Mouse (Mus musculus) cortical plate, adult 2 months (tissue): Measurements from ENCODE around the gene Nfasc. TPM values are rescaled to one million over a fixed set of nuclear protein-coding genes. Genes with fewer than 3 reads are reported as not detected.
A peak's percentile ranks its signal among the peaks of the same experiment; 100 is the strongest.

Experiments used
- H3K27ac ChIP-seq: fragments of 200-500 bp; 2 replicates; pipeline ENCODE4 v1.5.1; 2012; ENCODE audit warnings: low read length, control low read depth, inconsistent platforms; ENCODE audit not compliant: insufficient read depth
- H3K4me1 ChIP-seq: fragments of 200-500 bp; 2 replicates; pipeline ENCODE4 v1.6.1; 2011; ENCODE audit warnings: low read length; ENCODE audit not compliant: control insufficient read depth, insufficient read depth
- H3K4me3 ChIP-seq: fragments of 200-500 bp; 2 replicates; pipeline ENCODE4 v1.5.1; 2011; ENCODE audit warnings: mild to moderate bottlenecking, low read length, control low read depth; ENCODE audit not compliant: insufficient read depth
- CTCF ChIP-seq: fragments of 200-500 bp; IDR thresholded peaks from 2 replicates; pipeline ENCODE4 v1.5.1; 2011; ENCODE audit warnings: mild to moderate bottlenecking, control low read depth, low read length; ENCODE audit not compliant: insufficient read depth; ENCODE audit errors: extremely low read depth
- POLR2A ChIP-seq: fragments of 200-500 bp; IDR thresholded peaks from 2 replicates; pipeline ENCODE4 v1.6.1; 2011; ENCODE audit warnings: mild to moderate bottlenecking, low read length, control low read depth; ENCODE audit not compliant: insufficient read depth; ENCODE audit errors: extremely low read depth
- polyA plus RNA-seq: library from polyadenylated mRNA; depleted of rRNA; stranded (reverse); fragments of >200 nt; gene quantifications from 2 replicates; pipeline ENCODE4 v1.2.3, GENCODE M21; 2012

The Nfasc gene
- polyA plus RNA-seq, 1 experiment = 109 TPM

DNA sequence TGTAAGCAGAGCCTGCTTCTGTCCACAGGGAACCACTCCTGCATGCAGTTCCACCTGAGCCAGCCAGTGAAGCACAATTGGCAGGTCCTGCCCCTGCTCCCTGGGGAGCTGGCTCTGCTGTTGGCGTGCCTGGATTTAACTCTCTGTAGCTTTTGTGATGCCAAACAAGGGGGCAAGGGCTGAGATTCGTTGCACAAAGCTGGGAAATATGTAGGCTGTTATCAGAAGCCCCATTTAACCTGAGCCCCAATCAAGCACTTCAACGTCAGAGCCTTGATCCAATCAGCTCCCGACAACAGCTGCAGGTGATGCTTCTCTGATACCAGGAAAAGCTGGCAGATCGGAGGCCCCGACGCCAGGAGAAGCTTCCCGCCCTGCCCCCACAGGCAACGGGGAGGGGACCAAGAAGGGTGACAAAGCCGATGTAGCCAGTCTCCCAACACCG lies 2.5 kb downstream of the Nfasc start:
- Histone ChIP-seq H3K4me1 (peaks cover 7% of the 10 kb centered on the region; the same call in 1 of the 2 replicates), H3K27ac (0 out of 2 replicates have a peak overlapping the region, but pooled peaks have one; percentile 12), H3K4me3 (peak overlapping the region; percentile 92)
- peak; percentile 15; the same call in 1 of the 2 replicates for TF ChIP-seq POLR2A
- TF ChIP-seq CTCF = no peak

DNA sequence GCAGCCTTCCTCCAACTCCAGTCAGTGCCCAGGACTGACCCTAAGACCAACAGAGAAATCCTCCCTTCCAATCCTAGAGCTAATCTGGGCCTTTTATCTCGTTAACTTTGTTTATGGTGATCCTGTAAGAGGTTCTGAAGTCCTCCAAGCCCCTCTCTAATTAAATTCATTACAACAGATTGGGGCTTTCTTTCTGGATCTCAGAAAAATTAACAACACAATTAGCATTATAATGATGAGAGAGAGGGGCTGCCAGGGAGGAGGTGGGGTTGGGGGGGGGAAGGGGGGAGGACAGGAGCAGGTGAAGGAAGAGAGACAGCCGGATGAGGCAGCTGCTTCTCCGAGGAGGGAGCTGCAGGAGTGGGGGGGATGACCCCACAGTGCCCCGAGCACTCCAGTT lies 5.4 kb downstream of the Nfasc start:
- TF ChIP-seq POLR2A = no peak
- no peak for TF ChIP-seq CTCF
- H3K27ac ChIP-seq = no peak overlapping the region
- H3K4me1 ChIP-seq = peaks cover 20% of the 10 kb centered on the region
- H3K4me3 ChIP-seq = no peak overlapping the region

DNA sequence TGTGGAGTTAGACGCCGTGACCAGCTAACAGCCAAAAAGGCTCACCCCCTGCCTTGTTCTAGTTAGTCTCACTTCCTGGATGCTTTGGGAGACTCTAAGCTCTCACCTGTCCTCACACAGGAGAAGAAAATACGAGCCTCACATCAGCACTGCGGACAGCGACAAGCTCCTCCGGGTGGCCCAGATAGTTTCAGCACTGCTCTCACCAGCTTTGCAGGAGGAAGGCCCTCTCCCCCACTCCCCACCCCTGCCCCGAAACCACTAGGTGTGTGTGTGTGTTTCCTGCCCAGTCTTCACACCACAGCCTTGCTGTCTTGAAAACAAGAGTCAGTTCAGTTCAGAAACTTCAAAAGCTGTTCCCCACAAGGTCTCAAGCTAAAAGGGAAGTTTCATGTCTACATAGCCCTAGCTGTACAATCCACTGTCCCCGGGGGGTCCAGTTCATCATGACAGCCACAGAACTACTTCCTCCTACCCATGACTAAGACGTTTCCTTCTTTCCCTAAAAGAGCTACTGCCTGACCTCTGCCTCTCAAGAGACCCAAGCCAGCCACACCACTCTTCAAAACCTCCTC lies 7.6 kb downstream of the Nfasc start:
- Histone ChIP-seq H3K27ac (no peak overlapping the region), H3K4me3 (no peak overlapping the region), H3K4me1 (peaks cover 19% of the 10 kb centered on the region)
- TF ChIP-seq CTCF = no peak
- no peak for TF ChIP-seq POLR2A

DNA sequence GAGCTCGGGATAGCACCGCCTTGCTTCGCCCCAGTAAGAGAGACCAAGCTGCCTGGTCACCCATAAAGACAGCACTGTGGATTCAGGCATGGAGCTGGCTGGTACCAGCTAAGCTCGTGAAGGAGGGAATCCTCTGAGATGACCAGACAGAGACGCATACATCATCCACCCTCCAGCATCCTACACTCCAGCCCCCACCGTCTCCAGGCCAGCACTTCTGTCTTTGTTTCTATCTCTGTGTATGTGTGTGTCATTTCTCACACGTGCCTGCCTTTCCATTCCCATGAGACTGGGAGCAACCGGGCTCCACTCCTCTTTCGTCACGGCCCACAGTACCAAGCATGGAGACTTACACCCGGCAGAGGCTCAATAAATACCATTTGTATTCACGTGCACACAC lies 9.3 kb downstream of the Nfasc start:
- Histone ChIP-seq H3K4me3 (no peak overlapping the region), H3K27ac (no peak overlapping the region), H3K4me1 (peaks cover 19% of the 10 kb centered on the region)
- no peak for TF ChIP-seq POLR2A
- no peak for TF ChIP-seq CTCF

DNA sequence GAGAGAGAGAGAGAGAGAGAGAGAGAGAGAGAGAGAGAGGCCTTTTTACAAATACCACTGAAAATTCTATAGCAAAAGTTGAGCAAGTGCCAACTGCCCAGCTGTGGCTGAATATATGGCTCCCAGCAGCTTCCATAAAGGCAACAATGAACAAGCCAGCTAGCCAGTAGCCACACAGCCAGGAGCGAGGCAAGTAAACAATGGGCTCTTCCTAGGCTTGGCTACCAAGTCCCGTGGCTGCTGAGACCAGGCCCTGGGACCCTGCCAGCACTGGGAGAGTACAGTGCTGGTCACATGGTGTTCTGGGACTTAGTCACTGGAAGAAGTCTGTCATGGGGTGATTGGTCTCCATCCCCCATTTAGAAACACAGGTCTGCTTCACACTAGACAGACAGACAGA lies 14.0 kb downstream of the Nfasc start:
- no peak for TF ChIP-seq POLR2A
- TF ChIP-seq CTCF = no peak
- no peak overlapping the region for H3K4me3 ChIP-seq
- H3K4me1 ChIP-seq = peaks cover 17% of the 10 kb centered on the region
- H3K27ac ChIP-seq = no peak overlapping the region

DNA sequence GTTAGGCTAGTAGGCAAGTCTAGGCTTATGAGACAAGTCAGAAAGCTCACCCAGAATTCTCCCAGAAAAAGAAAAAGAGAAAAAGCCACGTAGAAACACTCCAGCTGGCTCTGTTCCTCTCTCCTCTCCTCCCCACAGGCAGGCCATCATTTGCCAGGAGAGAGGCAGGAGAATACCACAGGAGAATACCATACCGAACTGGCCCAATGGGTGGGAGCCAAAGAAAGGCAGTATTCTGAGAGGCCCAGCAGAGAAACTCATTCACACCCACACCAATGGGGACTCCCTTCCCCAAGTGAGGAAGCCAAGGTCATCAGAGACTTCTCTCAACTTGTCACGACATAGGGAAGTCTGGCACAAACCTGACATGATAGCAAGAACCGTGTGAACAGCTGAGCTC lies 19.2 kb downstream of the Nfasc start:
- no peak overlapping the region for H3K27ac ChIP-seq
- peaks cover 23% of the 10 kb centered on the region for H3K4me1 ChIP-seq
- no peak for TF ChIP-seq CTCF
- no peak for TF ChIP-seq POLR2A
- H3K4me3 ChIP-seq = no peak overlapping the region

DNA sequence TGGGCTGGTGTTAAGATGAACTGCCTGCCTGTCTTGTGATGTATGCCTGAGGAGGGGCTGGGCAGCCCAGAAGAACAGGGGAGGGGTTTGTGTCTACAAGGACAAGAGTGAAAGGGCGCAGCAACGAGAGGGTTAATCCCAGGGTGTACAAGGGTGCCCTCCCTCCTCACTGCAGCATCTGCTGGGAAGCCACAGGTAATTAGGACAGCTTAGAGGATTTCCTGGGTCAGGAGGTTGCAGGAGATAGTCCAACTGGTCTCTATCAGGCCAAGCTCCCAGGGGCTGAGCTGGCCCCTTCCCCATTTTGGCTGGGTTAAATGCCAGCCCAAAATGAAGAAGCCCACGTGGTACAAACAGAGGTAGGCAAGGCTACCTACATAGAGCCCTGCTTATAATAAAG lies 20.3 kb downstream of the Nfasc start:
- Histone ChIP-seq H3K4me1 (peaks cover 23% of the 10 kb centered on the region), H3K4me3 (no peak overlapping the region), H3K27ac (no peak overlapping the region)
- no peak for TF ChIP-seq POLR2A
- TF ChIP-seq CTCF = no peak

DNA sequence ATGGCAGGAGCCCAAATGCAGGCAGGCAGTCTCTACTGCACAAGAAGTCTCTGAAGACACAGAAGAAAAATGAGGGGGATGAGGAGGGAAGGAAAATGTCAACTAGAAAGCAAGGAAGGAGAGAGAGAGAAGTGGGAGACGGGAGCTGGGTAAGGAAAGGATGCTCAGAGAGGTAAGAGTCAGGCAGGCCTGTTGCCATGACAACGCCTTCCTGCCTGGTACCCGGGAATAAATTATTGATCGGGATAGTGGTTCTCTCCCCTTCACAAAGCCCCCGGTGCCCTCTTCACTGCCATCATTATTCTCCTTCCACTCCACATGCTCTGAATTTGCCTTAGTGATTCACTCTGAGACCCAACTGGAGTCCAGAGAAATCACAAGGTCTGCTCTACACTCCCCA lies 23.4 kb downstream of the Nfasc start:
- Histone ChIP-seq H3K4me3 (no peak overlapping the region), H3K27ac (no peak overlapping the region), H3K4me1 (peaks cover 23% of the 10 kb centered on the region)
- TF ChIP-seq POLR2A (no peak), CTCF (no peak)

DNA sequence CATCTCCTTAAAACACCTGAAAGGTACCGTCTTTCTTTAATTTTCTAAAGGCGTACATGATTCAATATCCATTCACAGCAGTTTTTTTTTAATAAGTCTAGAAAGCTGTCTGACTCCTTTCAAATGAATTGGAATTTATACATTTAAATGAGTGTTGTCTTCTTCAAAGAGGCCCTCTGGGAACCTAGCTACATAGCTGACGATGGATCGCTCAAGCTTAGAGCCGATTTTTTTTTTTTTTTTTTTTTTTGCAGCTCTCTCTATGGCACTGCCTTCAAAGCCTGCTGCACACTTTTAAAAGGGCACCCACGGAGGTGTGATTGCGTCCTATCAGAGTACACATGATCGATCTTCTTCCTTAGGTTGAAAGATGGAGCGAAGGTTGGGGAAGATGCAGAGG lies 26.6 kb downstream of the Nfasc start:
- Histone ChIP-seq H3K4me1 (peaks cover 23% of the 10 kb centered on the region), H3K27ac (no peak overlapping the region), H3K4me3 (no peak overlapping the region)
- TF ChIP-seq CTCF = no peak
- TF ChIP-seq POLR2A = no peak

DNA sequence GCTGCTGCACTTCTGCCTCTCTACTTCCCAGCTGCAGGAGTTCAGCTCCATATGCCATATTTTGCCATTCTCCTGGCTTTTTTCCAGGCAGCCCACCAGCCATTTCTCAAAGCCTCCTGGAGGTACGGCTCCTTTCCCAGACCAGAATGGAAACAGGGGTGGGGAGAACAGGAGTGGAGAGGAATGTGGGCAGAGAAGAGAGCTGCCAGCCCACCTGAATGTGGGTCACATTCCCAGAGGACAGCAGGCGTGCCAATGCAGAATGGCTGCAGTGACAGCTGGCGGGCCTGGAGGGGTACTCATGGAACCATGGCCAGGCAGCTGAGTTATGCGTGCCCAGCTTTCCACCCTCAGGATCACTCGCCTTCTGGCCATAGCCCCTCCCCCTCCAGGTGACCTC lies 32.2 kb downstream of the Nfasc start:
- Histone ChIP-seq H3K4me1 (peaks cover 21% of the 10 kb centered on the region), H3K4me3 (no peak overlapping the region), H3K27ac (peak overlapping the region; percentile 4; the same call in 1 of the 2 replicates)
- no peak for TF ChIP-seq CTCF
